Mouse (Mus musculus): Measurements from ENCODE around the gene Wdr63.
"Not testable (repeated sequence)": the region's sequence is repeated elsewhere in the genome, so short reads cannot be mapped to it uniquely, and the experiment has no call there.

Gene Wdr63

DNA sequence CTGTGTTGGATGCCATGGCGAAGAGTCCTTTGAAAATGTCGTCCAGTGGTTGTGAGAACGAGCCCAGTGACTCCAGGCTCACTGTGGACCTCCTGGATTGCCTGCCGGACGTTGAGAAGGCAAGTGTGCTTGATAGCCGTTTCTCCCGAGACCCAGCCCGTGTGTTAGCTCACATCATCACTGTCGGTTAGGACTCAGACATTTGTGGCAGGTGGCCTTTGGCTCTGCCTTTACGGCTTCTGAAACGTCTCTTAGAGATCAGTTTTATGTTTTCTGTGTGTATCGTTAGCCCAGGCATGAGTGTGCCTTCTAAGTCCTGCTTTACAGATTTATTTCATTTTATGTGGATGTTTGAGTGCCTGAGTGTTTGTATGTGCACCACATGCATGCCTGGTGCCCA lies 93.6 kb downstream of the Wdr63 start:
- no peak for DNase-seq (ENCODE audit: low read depth in 2 of 2, low spot score in 2 of 2)

DNA sequence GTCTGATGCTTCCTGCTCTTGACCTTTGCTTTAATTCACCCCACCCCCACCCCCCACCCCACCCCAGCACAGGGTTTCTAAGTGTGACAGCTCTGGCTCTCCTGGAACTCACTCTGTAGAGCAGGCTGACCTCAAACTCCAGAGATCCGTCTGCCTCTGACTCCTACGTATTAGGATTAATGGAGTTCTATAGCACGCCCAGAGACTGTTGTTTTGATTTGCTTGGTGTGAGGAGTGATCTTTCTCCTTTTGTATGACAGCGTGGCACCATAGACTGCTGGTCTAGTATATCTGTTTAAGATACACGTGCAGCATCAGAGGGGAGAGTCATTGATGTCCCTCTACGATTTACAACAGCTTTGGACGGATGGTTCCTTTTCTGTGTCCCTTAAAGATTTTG lies 94.4 kb downstream of the Wdr63 start:
- no peak for DNase-seq (ENCODE audit: low read depth in 2 of 2, low spot score in 2 of 2)

DNA sequence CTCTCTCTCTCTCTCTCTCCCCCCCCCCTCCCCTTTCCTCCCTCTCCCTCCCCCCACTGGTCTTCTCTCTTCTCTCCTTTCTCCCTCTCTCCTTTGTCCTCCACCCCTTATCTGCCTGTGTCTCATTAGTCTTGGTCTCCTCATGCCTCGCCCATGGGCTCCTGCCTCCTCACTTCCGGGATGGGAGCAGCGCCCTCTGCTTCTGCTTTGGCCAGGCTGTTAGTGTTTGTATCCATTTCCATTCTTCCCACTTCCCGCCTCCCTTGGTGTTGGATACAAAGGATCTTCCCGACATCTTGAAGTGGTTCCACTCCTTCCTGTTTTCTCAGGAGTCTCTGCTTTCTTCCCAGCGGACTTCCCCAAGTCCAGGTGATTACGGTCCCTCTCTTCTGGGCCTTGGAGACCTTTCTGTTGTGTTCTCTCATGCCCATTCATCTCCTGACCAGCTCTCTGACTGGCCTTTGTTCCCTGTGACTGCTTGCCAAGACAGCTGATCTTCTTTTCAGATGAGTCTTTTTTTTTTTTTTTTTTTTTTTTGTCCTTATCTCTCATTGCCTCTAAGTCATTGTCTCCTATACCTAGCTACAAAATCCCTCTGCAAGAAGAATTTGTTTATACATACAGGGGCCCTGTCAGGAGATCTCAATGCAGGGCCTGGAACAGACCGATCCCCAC lies 96.2 kb downstream of the Wdr63 start:
- DNase-seq (ENCODE audit: low read depth in 2 of 2, low spot score in 2 of 2) = no peak

DNA sequence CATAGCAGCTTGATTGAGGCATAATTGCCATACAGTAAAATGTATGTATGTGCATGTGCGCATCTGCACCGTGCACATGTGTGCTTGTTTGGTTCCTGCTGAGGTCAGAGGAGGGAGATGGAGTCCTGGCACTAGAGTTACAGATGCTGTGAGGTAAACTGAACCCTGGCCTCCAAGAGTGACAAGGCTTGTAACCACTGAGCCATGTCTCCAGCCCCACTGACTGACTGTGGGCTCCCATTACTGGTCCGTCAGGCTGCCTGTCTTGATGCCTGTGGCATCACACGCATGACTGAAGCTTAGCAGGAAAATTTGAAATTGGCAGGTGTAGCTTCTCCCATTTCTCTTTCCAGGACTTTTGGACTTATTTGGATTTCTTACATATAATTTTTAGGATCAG lies 97.2 kb downstream of the Wdr63 start:
- no peak for DNase-seq (ENCODE audit: low read depth in 2 of 2, low spot score in 2 of 2)

DNA sequence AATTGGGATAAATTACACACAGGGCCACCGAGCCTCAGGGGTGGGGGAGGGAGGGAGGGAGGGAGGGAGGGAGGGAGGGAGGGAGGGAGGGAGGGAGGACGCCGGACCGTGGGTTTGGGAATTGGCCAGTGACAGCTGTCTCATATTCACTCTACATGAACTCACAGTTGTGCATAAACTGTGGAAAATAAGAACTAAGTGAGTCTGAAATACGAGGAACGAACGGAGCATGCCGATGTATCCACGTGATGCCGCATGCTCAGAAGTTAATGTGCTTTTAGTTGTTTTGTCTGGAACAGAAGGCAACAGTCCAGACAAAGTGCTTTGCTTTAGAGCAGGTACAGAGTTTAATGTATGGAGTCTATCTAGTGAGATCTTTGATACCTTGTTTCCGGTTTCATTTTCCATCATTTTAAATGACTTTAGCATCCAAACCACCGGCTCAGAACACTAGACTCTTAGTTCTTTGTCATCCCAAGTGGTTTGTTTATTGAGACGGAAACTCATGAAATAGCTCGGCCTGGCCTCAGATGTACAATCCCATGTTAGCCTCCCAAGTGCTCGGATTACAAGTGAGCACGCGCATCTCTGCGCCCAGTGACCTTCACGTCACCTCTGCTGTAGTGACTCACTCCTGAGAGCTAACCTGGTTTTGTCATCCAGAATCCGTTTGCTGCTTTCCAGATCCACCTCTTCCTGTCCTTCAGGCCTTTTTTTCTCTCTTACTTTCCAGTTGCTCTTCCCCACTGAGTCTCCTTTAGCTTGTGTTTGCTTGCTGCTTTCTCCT lies 97.9 kb downstream of the Wdr63 start:
- no peak for DNase-seq (ENCODE audit: low read depth in 2 of 2, low spot score in 2 of 2)

DNA sequence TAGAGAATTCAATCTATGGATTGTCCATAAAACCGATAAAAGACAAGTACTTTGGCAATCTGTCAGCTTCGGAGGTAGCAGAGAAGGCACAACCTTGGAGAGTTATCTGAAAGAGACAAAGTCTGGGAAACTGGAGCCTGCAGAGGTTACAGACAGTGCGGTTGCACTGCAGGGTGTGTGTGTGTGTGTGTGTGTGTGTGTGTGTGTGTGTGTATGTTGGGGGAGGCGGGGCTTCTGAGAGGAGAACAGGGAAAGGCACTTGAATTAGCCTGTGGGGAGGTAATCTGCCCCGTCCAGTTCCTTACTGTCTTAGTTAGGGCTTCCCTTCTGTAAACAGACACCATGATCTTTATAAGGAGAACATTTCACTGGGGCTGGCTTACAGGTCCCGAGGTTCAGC lies 100.1 kb downstream of the Wdr63 start:
- DNase-seq (ENCODE audit: low read depth in 2 of 2, low spot score in 2 of 2) = no peak

DNA sequence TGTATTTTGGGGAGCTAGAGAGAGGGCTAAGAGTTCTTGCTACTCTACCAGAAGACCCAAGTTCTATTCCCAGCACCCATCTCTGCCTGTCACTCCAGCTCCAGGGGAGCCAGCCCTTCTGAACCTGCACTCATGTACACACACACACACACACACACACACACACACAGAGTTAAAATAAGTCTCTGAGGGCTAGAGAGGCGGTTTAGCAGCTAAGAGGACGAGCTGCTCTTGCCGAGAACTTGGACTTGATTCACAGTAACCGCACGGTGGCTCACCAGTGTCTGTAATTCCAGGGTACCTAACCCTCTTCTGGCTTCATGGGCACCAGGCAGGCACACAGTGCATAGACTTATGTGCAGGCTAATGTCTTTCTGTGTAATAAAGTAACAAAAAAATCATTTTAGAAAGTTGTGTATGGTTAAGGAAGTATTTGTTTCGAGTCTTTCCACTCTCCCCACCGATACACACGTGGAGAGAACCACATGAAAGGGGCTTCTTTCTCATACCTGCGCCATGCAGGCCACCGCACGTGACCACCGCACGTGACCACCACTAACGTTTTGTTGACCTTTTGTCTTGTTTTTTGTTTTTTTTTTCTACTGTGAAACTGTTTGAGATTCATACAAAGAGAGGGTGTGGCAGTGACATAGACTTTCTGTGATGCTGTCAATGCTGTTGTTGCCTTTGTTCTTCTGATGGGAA lies 103.4 kb downstream of the Wdr63 start:
- peak; percentile 6 to 19 for DNase-seq (ENCODE audit: low read depth in 2 of 2, low spot score in 2 of 2)

DNA sequence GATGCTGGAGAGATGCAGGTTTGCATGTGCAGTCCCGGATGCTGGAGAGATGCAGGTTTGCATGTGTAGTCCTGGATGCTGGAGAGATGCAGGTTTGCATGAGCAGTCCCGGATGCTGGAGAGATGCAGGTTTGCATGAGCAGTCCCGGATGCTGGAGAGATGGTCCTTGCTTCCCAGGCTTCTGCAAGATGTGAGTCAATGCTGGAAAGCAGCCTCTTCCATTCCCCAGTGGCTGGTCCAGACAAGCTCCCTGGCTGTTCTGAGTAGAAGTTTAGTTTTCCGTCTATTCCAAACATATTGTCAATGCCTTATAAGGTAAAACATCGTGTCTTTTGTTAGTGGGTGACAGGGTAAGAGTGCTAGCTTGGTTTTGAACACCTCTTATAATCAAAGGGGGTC lies 111.4 kb downstream of the Wdr63 start:
- DNase-seq (ENCODE audit: low read depth in 2 of 2, low spot score in 2 of 2) = not testable (repeated sequence)

DNA sequence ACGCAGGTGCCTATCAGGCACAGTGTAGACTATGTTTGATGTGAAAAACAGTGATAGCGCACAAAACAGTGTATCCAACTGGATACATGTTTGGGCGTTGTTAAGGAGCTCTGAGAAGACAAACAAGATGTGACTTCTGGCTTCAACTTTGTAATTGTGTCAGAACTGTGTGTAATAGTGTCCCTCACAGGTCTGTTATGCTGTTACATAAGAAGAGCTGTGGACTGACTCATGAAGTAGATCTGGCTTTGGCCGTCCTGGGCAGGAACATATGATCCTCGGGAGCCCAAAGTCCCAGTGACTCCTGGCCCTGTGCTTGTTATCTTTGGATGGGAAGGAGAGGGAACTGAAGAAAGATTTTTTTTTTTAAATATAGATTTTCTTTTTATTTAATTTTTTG lies 112.4 kb downstream of the Wdr63 start:
- no peak for DNase-seq (ENCODE audit: low read depth in 2 of 2, low spot score in 2 of 2)

DNA sequence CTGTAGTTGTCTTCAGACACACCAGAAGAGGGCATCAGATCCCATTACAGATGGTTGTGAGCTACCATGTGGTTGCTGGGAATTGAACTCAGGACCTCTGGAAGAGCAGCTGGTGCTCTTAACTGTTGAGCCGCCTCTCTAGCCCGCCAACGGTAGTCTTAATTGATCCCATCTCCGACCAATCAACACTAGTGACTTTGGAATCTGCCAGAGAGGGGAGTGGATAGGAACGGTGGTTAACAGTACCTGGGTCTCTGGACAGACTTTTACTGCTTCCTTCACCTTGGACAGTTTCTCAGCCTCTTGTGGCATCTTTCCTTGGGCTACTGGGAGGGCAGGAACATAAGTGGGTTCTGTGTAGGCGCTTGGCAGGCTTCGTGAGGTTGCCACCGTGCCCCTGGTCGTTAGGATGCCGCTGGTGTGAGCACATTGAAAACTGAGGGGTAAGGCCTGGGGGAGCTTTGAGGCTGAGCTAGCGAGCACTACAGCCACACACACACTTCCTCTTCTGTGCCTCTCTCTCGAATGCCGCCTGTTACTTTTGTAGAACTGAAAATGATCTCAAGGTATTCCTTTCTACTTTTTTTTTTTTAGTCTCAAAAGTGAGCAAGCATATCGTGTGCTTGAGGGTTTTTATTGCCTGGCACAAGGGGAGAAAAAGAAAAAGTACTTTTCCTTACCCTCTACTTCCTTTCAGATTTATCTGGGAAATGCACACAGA lies 114.3 kb downstream of the Wdr63 start:
- no peak for DNase-seq (ENCODE audit: low read depth in 2 of 2, low spot score in 2 of 2)

DNA sequence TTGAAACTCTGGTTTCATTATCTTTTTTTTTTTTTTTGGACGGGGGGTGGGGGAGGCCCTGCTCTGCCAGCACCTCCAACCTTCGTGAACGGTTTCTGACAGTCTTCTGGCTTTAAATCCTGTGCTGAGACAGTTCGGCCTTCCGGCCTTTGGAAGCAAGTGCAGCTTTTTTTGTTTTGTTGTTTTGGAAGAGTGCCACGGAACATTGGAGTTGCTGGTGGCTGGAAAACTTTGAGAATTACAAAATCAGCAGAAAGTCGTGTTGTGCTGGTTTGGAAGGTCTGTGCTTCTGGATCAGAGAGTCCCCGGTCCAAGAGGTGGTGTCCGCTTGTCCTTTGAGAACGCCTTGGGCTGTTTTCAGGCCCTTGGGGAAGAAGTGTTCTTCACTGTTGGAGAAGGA lies 115.1 kb downstream of the Wdr63 start:
- no peak for DNase-seq (ENCODE audit: low read depth in 2 of 2, low spot score in 2 of 2)

DNA sequence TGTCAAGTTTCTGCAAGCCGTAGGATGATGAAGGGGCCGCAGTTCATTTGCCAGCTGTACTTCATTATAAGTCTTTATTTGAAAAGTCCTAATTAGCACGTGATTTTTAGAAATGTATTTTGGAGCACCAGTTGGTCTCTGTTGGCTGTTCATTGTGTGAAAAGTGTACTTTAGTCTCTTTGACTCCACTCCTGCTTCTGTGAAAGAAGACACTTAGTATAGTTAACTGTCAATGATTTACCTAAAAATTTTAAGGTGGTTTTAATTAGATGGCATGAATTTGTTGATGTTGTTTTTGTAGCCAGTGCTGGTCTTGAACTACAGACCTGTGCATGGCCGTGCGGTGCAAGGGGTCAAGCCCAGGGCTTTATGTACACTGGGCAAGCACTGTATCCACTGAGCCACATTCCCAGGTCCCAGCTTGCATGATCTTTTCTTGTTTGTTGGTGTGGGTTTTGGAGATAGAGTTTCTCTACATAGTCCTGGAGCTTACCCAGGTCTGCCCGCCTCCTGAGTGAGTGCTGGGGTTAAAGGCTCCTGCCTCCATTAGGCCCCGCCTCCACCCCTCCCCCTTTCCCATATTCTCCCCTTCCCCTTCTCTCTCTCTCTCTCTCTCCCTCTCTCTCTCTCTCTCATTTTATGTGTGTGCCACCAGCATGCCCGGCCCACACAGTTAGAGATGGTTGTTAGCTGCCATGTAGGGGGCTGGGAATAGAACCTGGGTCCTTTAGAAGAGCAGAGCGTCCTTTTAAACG lies 115.8 kb downstream of the Wdr63 start:
- DNase-seq (ENCODE audit: low read depth in 2 of 2, low spot score in 2 of 2) = no peak

DNA sequence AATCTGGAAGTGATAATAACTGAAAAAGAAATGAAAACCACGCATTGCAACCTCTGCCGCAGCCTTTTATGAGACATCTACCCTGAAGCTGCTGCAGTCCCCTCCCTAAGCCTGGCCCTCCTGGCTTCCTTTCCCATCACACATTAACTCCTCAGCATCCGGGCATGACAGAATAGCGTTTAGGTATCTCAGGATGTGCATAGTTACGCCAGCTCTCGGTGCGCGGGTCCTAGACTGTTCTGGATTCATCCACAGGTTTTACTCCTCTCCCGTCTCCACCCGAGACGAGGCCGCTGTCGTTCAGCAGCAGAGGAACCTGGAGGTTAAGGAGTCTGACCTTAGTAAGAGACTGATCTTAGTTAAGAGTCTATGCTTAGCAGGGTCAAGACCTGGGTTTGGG lies 116.8 kb downstream of the Wdr63 start:
- DNase-seq (ENCODE audit: low read depth in 2 of 2, low spot score in 2 of 2) = no peak
